Mouse (Mus musculus) common myeloid progenitor, adult 5-6 weeks (primary cell): ENCODE results near the gene Slc47a1. TPM values are rescaled to one million over a fixed set of nuclear protein-coding genes. Genes with fewer than 3 reads are reported as not detected.
"Not testable (repeated sequence)": the region's sequence is repeated elsewhere in the genome, so short reads cannot be mapped to it uniquely, and the experiment has no call there.

Source experiments
- ATAC-seq: replicated peaks from 2 replicates; pipeline ENCODE4 v1.8.0; 2016; ENCODE audit warnings: low read depth, mild to moderate bottlenecking, moderate TSS enrichment, inconsistent platforms; ENCODE audit not compliant: poor library complexity, severe bottlenecking
- total RNA-seq: library from RNA; stranded (forward); fragments of 200-1000, 187-1606 nt; gene quantifications from 2 replicates; pipeline ENCODE4 v1.2.3, GENCODE M21; 2017

Gene Slc47a1
- total RNA-seq, 1 experiment from 2014 or later = not detected

GRCm38 (mm10) chr11:61320904-61321687, 57.0 kb downstream of the Slc47a1 start:
- no peak for ATAC-seq

GRCm38 (mm10) chr11:61319923-61320567, 58.1 kb downstream of the Slc47a1 start:
- ATAC-seq = peak; percentile 36; the same call in 1 of the 2 replicates

GRCm38 (mm10) chr11:61319233-61319922, 58.8 kb downstream of the Slc47a1 start:
- ATAC-seq = no peak

DNA sequence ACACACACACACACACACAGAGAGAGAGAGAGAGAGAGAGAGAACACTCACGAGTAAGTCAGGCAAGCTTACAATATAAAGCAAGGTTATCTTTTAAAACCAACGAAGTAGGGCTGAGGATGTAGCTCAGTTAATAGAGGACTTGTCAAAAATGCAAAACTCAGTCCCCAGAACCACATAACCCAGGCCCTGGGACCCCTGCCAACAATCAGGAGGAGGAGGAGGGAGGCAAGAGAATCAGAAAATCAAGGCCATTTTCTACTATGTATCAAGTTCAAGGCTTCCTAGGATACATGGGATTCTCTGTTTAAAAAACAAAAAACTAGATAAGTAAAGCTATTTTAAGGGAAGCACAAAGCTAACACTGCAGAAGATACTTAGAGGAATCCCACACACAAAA, 61.3 kb downstream of the Slc47a1 start:
- ATAC-seq = no peak

GRCm38 (mm10) chr11:61310321-61310720, 67.8 kb downstream of the Slc47a1 start:
- no peak for ATAC-seq

DNA sequence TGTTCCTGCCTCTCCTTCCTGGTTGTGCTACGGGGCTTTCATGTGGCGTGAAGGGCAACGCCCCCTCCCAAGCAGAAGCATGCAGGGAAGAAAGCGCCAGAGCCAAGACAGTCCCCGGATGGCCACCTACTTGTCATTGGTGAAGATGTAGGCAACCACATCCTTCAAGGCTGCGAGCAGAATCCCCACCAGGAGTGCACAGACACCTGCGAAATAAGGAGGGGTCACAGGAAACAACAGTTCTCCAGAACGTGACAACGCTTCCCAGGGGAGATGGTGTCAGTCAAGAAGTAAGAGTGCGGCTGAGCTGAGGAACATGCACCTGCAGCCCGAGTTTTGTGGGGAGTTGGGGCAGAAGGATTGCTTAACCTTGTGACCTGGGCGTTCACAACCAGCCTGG, 68.3 kb downstream of the Slc47a1 start:
- ATAC-seq = no peak

- 0 out of 2 replicates have a peak, but pooled peaks have one; percentile 18 for ATAC-seq
Measured at GRCm38 (mm10) chr11:61307795-61308194, 70.3 kb downstream of the Slc47a1 start.

DNA sequence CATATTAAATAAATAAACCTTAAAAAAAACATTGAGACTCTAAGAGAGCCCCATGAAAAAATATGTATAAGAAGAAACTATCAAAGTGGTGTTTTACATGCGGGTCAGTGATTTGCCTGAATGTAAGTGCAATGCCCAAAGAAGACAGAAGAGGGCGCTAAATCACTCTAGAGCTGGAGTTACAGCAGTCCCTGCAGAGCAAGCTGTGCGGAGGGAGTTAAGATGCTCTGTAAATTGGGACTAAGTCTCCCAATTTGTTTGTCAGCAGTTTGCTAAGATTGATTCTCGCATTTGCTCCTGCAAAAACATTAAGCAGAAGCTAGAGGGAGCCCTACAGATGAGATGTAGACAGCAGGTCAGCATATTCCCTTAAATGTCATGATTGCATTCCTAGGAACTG, 72.8 kb downstream of the Slc47a1 start:
- no peak for ATAC-seq

- not testable (repeated sequence) for ATAC-seq
Measured at GRCm38 (mm10) chr11:61304535-61304934, 73.6 kb downstream of the Slc47a1 start.

- no peak for ATAC-seq
Measured at GRCm38 (mm10) chr11:61300716-61301392, 77.3 kb downstream of the Slc47a1 start.

GRCm38 (mm10) chr11:61300205-61300604, 77.9 kb downstream of the Slc47a1 start:
- no peak for ATAC-seq

GRCm38 (mm10) chr11:61297901-61298300, 80.2 kb downstream of the Slc47a1 start:
- ATAC-seq = no peak

- no peak for ATAC-seq
Measured at GRCm38 (mm10) chr11:61297326-61297725, 80.8 kb downstream of the Slc47a1 start.

DNA sequence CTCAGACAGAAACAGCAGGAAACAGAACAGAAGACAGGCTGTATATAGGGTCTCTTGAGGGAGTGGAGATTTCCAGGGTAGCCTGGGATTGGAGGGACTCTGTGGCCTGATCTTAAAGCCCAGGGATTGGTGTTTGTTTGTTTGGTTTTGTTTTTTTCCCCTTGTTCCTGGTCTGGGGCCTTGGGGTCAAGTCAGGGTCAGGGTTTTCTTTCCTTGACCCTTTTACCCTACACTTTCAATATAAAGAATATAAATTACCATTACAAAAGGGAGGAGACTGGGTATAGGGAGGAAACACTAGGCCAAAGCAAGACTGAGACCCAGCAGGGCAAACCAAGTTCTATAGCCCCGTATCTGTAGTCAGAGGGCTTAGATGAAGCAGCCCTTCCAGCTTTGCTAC, 81.6 kb downstream of the Slc47a1 start:
- no peak for ATAC-seq

DNA sequence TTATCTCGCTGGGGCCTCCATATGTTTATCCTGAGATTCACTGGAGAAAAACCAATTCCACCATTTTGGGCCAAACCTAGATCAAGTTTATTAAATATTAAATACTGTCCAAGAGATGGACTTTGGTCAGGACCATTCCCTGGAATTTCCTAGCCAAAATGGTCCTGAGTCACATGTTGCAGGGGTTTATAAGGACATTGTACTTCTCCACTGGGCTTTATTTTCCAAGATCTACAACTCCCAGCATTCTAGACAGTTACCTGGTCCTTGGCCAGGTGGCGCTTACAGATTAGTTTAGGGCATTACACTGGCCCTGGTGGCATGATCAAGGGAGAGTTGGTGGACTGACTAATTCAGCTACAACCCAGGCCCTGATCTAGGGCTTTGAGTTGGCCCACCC, 82.6 kb downstream of the Slc47a1 start:
- no peak for ATAC-seq

GRCm38 (mm10) chr11:61294431-61294830, 83.7 kb downstream of the Slc47a1 start:
- no peak for ATAC-seq
